ENCODE assay signal across 26 mouse cellular contexts in genomic region chr14:37095556-37095955, GRCm38 (mm10). TPM values are rescaled to one million over a fixed set of nuclear protein-coding genes. Genes with fewer than 3 reads are reported as not detected.
A peak's percentile ranks its signal among the peaks of the same experiment; 100 is the strongest.
DNase-seq lines count a peak whose midpoint lies in the region; ATAC-seq and TF ChIP-seq lines count a peak whose summit lies in the region.
"Had no signal": no experiment of that assay in that cellular context is flagged by ENCODE, and none has a peak within 500 bp of the region (broad histone marks: within the 10 kb centered on the region; RNA-seq: fewer than 3 reads in every experiment).

No protein-coding gene starts in this region.

- WGBS in hindbrain, embryonic 13.5 days: 84% methylated on average over 4 of the region's 4 CpGs
- 81% methylated on average over 4 of the region's 4 CpGs for WGBS in forebrain, embryonic 11.5 days

- peaks cover 8 to 25% of the 10 kb centered on the region in 2 experiments for H3K4me1 ChIP-seq in ES-E14 (ENCODE audit: control insufficient read depth in 2 of 2, insufficient read depth in 2 of 2, low read length in 2 of 2, poor library complexity in 1 of 2)
- peaks cover 10% of the 10 kb centered on the region for H3K4me1 ChIP-seq in hindbrain, embryonic 13.5 days (replicated peaks)
- no peaks in the 10 kb centered on the region for H3K4me1 ChIP-seq in forebrain, embryonic 11.5 days (replicated peaks; ENCODE audit: control insufficient read depth, insufficient read depth, low read length)

- ATAC-seq in hindbrain, embryonic 13.5 days (ENCODE audit: low FRiP score): no peak
- ATAC-seq in forebrain, embryonic 11.5 days (replicated peaks; ENCODE audit: low FRiP score): no peak
- ATAC-seq: CD4-positive, CD25-positive, alpha-beta regulatory T cell, adult 4 months; forebrain, embryonic 14.5 days; forebrain, embryonic 16.5 days had no signal

- DNase-seq in heart, adult 11 months: peak; percentile 50
- no peak for DNase-seq in heart, postnatal 14 days
- DNase-seq in ES-E14 (ENCODE audit: low read depth, low spot score) (peak; percentile 29), ZHBTc4 (ENCODE audit: low read depth, low spot score) (peak; percentile 72)
- DNase-seq in forebrain, embryonic 11.5 days (ENCODE audit: low spot score): no peak
- DNase-seq: adrenal gland, adult 2 months; adrenal gland, postnatal 10 days; adrenal gland, postnatal 25 days; B cell, adult 2 months; cerebellum, adult 11-12 months; cerebellum, adult 2 months; cerebellum, adult 9-10 months; cerebellum, postnatal 10 days; cerebellum, postnatal 25 days had no signal

- intact Hi-C loops in heart, postnatal 14 days (cut with DNase I): no loop called here

- H3K9ac ChIP-seq in ES-E14 (ENCODE audit: insufficient read depth, low read depth, low read length, poor library complexity, severe bottlenecking): no peak overlapping the region
- no peak overlapping the region for H3K9ac ChIP-seq in hindbrain, embryonic 13.5 days
- no peak overlapping the region for H3K9ac ChIP-seq in forebrain, embryonic 11.5 days (ENCODE audit: low read length)
- H3K9ac ChIP-seq: embryonic facial prominence, embryonic 12.5 days; forebrain, embryonic 12.5 days had no signal

- no peak overlapping the region for H3K27ac ChIP-seq in ES-E14 (ENCODE audit: insufficient read depth, low read depth, low read length, poor library complexity, severe bottlenecking)
- no peak overlapping the region for H3K27ac ChIP-seq in hindbrain, embryonic 13.5 days
- H3K27ac ChIP-seq in forebrain, embryonic 11.5 days (ENCODE audit: low read depth, low read length): no peak overlapping the region
- H3K27ac ChIP-seq: embryonic facial prominence, embryonic 10.5 days; embryonic facial prominence, embryonic 12.5 days; forebrain, embryonic 12.5 days had no signal

- no peaks in the 10 kb centered on the region for H3K9me3 ChIP-seq in ES-E14 (ENCODE audit: control insufficient read depth, insufficient read depth, low read depth, low read length)
- no peaks in the 10 kb centered on the region for H3K9me3 ChIP-seq in hindbrain, embryonic 13.5 days
- no peaks in the 10 kb centered on the region for H3K9me3 ChIP-seq in forebrain, embryonic 11.5 days (ENCODE audit: control insufficient read depth, low read length)
- H3K9me3 ChIP-seq: embryonic facial prominence, embryonic 10.5 days; embryonic facial prominence, embryonic 12.5 days; forebrain, embryonic 12.5 days had no signal

- no peak overlapping the region for H3K4me3 ChIP-seq in ES-E14 (ENCODE audit: insufficient read depth in 1 of 2, low read depth in 1 of 2, low read length in 2 of 2, poor library complexity in 1 of 2, severe bottlenecking in 1 of 2)
- H3K4me3 ChIP-seq in hindbrain, embryonic 13.5 days: no peak overlapping the region
- no peak overlapping the region for H3K4me3 ChIP-seq in forebrain, embryonic 11.5 days (ENCODE audit: low read depth, low read length)
- H3K4me3 ChIP-seq: embryonic facial prominence, embryonic 10.5 days; embryonic facial prominence, embryonic 12.5 days; forebrain, embryonic 12.5 days had no signal

- in situ Hi-C loops in ES-E14 (cut with MboI; ENCODE audit: low sequenced_read_pairs in 2 of 2, unreplicated experiment in 2 of 2): no loop called here

- H3K36me3 ChIP-seq in ES-E14 (ENCODE audit: control insufficient read depth, insufficient read depth, low read length, poor library complexity, severe bottlenecking): no peaks in the 10 kb centered on the region
- H3K36me3 ChIP-seq in hindbrain, embryonic 13.5 days: no peaks in the 10 kb centered on the region
- H3K36me3 ChIP-seq in forebrain, embryonic 11.5 days (ENCODE audit: control insufficient read depth, insufficient read depth, low read length): no peaks in the 10 kb centered on the region
- H3K36me3 ChIP-seq: embryonic facial prominence, embryonic 10.5 days; embryonic facial prominence, embryonic 12.5 days; forebrain, embryonic 12.5 days had no signal

- H3K27me3 ChIP-seq in hindbrain, embryonic 13.5 days: peaks cover 35% of the 10 kb centered on the region
- peaks cover 8% of the 10 kb centered on the region for H3K27me3 ChIP-seq in forebrain, embryonic 11.5 days (ENCODE audit: control insufficient read depth, insufficient read depth, low read length)

- no peak overlapping the region for H3K4me2 ChIP-seq in hindbrain, embryonic 13.5 days
- no peak overlapping the region for H3K4me2 ChIP-seq in forebrain, embryonic 11.5 days (ENCODE audit: low read depth, low read length, severe bottlenecking)
- H3K4me2 ChIP-seq: embryonic facial prominence, embryonic 12.5 days; forebrain, embryonic 12.5 days had no signal

TF ChIP-seq in ES-E14, 5 proteins besides CTCF, POLR2A, EP300 and RAD21:
- TF ChIP-seq CHD2 (IDR thresholded peaks at IDR 0.05; ENCODE audit: low read depth, low read length) (no peak), MAFK (IDR thresholded peaks at IDR 0.05; ENCODE audit: insufficient read depth, low read depth, low read length) (no peak), HCFC1 (IDR thresholded peaks at IDR 0.05; ENCODE audit: borderline replicate concordance, insufficient read depth, low read length) (no peak), ZC3H11A (IDR thresholded peaks at IDR 0.05; ENCODE audit: borderline replicate concordance, low read depth, low read length) (no peak), ZNF384 (IDR thresholded peaks at IDR 0.05; ENCODE audit: low read depth, low read length) (no peak)

RNA-seq across cellular contexts. Expression of gene Cdhr1, which starts 2.6 kb away (rescaled TPM):
- under 1 TPM in 1 of 2 experiments, not detected in 1; 0.05 TPM for total RNA-seq in heart, postnatal 14 days (2021)
- 0.94 and 1.6 TPM in 2 replicates for total RNA-seq in ES-E14 (2012; rRNA removed)
- polyA plus RNA-seq in hindbrain, embryonic 13.5 days (2015; fragmentation: Nextera tagmentation; extraction: Ambion mirVana): 2.0 and 3.1 TPM in 2 replicates
- 1.0 and 1.2 TPM in 2 replicates for polyA plus RNA-seq in forebrain, embryonic 11.5 days (2014; fragmentation: Nextera tagmentation; extraction: Ambion mirVana)
- total RNA-seq: adrenal gland, adult 2 months; CH12.LX; MEL had no signal
- polyA plus RNA-seq: adrenal gland, adult 2 months; CD4-positive, CD25-positive, alpha-beta regulatory T cell, adult 4 months had no signal

RNA-seq across cellular contexts. Expression of gene 2610528A11Rik, which starts 18.3 kb away (rescaled TPM):
- not detected for total RNA-seq in heart, postnatal 14 days (2021)
- total RNA-seq in ES-E14 (2012; rRNA removed): not detected in 2 replicates
- 0.47 TPM in 1 of 2 replicates, not detected in the other for polyA plus RNA-seq in hindbrain, embryonic 13.5 days (2015; fragmentation: Nextera tagmentation; extraction: Ambion mirVana)
- 0.41 and 0.47 TPM in 2 replicates for polyA plus RNA-seq in forebrain, embryonic 11.5 days (2014; fragmentation: Nextera tagmentation; extraction: Ambion mirVana)
- total RNA-seq: CH12.LX, MEL had no signal
- polyA plus RNA-seq: embryonic facial prominence, embryonic 10.5 days; forebrain, embryonic 12.5 days; forebrain, embryonic 14.5 days; forebrain, embryonic 16.5 days had no signal

RNA-seq across cellular contexts. Expression of gene Lrit2, which starts 27.8 kb away (rescaled TPM):
- total RNA-seq in heart, postnatal 14 days (2021): not detected
- total RNA-seq in ES-E14 (2012; rRNA removed): not detected in 2 replicates
- not detected in 2 replicates for polyA plus RNA-seq in hindbrain, embryonic 13.5 days (2015; fragmentation: Nextera tagmentation; extraction: Ambion mirVana)
- not detected in 2 replicates for polyA plus RNA-seq in forebrain, embryonic 11.5 days (2014; fragmentation: Nextera tagmentation; extraction: Ambion mirVana)
- total RNA-seq: adrenal gland, adult 2 months; adrenal gland, postnatal 10 days; adrenal gland, postnatal 25 days; CH12.LX; MEL had no signal
- polyA plus RNA-seq: adrenal gland, adult 2 months; CD4-positive, CD25-positive, alpha-beta regulatory T cell, adult 4 months; cerebellum, adult 2 months; cortical plate, adult 2 months; embryonic facial prominence, embryonic 10.5 days; embryonic facial prominence, embryonic 12.5 days; forebrain, embryonic 12.5 days; forebrain, embryonic 14.5 days; forebrain, embryonic 16.5 days; frontal cortex, adult 2 months had no signal

RNA-seq across cellular contexts. Expression of gene Ghitm, which starts 39.5 kb away (rescaled TPM):
- 100 to 1,000 TPM; 567 to 610 TPM for total RNA-seq in heart, postnatal 14 days (2021)
- 75.1 and 82.8 TPM in 2 replicates for total RNA-seq in ES-E14 (2012; rRNA removed)
- 196 and 199 TPM in 2 replicates for polyA plus RNA-seq in hindbrain, embryonic 13.5 days (2015; fragmentation: Nextera tagmentation; extraction: Ambion mirVana)
- 189 and 196 TPM in 2 replicates for polyA plus RNA-seq in forebrain, embryonic 11.5 days (2014; fragmentation: Nextera tagmentation; extraction: Ambion mirVana)

RNA-seq across cellular contexts. Expression of gene Lrit1, which starts 40.9 kb away (rescaled TPM):
- total RNA-seq in heart, postnatal 14 days (2021): under 1 TPM in 1 of 2 experiments, not detected in 1; 0.05 TPM
- total RNA-seq in ES-E14 (2012; rRNA removed): 0.05 TPM in 1 of 2 replicates, not detected in the other
- polyA plus RNA-seq in hindbrain, embryonic 13.5 days (2015; fragmentation: Nextera tagmentation; extraction: Ambion mirVana): not detected in 2 replicates
- polyA plus RNA-seq in forebrain, embryonic 11.5 days (2014; fragmentation: Nextera tagmentation; extraction: Ambion mirVana): not detected in 2 replicates
- total RNA-seq: adrenal gland, adult 2 months; adrenal gland, postnatal 25 days; CH12.LX; MEL had no signal
- polyA plus RNA-seq: adrenal gland, adult 2 months; CD4-positive, CD25-positive, alpha-beta regulatory T cell, adult 4 months; cerebellum, adult 2 months; cortical plate, adult 2 months; embryonic facial prominence, embryonic 10.5 days; embryonic facial prominence, embryonic 12.5 days; embryonic facial prominence, embryonic 14.5 days; forebrain, embryonic 12.5 days; forebrain, embryonic 14.5 days; forebrain, embryonic 16.5 days; frontal cortex, adult 2 months had no signal

Comparison
In these comparisons a context has a peak if more than half of its experiments do, and no peak if none do; other contexts are left out.
1. DNase-seq: peak in heart, adult 11 months (single experiment), ES-E14 (single experiment) and ZHBTc4 (single experiment); none in heart, postnatal 14 days (0 of 2) and forebrain, embryonic 11.5 days (single experiment).